Mouse (Mus musculus): ENCODE results near the gene Tbc1d2. TPM values are rescaled to one million over a fixed set of nuclear protein-coding genes. Genes with fewer than 3 reads are reported as not detected.

Gene Tbc1d2
- 1 to 10 TPM; 1.2 to 1.5 TPM for total RNA-seq (2021)

GRCm38 (mm10) chr4:46650086-46650753, at the start of gene Tbc1d2:
Gene Tbc1d2, minus strand, starts transcription at chr4:46650209.
- DNase-seq (ENCODE audit: low spot score): peak; percentile 86
- intact Hi-C loops (cut with DNase I): no loop called here

GRCm38 (mm10) chr4:46696467-46696866, 46.5 kb upstream of the Tbc1d2 start:
- intact Hi-C loops (cut with DNase I): no loop called here
- no peak for DNase-seq (ENCODE audit: low spot score)

- DNase-seq (ENCODE audit: low spot score): no peak
These were observed 40.6 kb upstream of the Tbc1d2 start for GRCm38 (mm10) chr4:46690565-46690964.

GRCm38 (mm10) chr4:46690023-46690420, 40.0 kb upstream of the Tbc1d2 start:
- intact Hi-C loops (cut with DNase I): no loop called here
- DNase-seq (ENCODE audit: low spot score): no peak

More at GRCm38 (mm10) chr4:46690565-46690964, 40.6 kb upstream of the Tbc1d2 start:
- intact Hi-C loops (cut with DNase I): no loop called here

- intact Hi-C loops (cut with DNase I): loop anchor here (1.0 to 10.0 kb wide), 4 partner anchors 331 to 715 kb away; no protein-coding TSS in a partner anchor
- no peak for DNase-seq (ENCODE audit: low spot score)
These were observed 39.5 kb upstream of the Tbc1d2 start for GRCm38 (mm10) chr4:46689397-46690022.

- intact Hi-C loops (cut with DNase I): loop anchor here (2.0 to 10.0 kb wide), 2 partner anchors 566 to 716 kb away; no protein-coding TSS in a partner anchor
- no peak for DNase-seq (ENCODE audit: low spot score)
These were observed 38.3 kb upstream of the Tbc1d2 start for GRCm38 (mm10) chr4:46688213-46688832.

GRCm38 (mm10) chr4:46684160-46684559, 34.2 kb upstream of the Tbc1d2 start:
- intact Hi-C loops (cut with DNase I): loop anchor here (10.0 kb wide), 1 partner anchor 721 kb away; no protein-coding TSS in a partner anchor
- no peak for DNase-seq (ENCODE audit: low spot score)

- intact Hi-C loops (cut with DNase I): no loop called here
These were observed 26.6 kb upstream of the Tbc1d2 start for GRCm38 (mm10) chr4:46676646-46677045.

GRCm38 (mm10) chr4:46675992-46676391, 26.0 kb upstream of the Tbc1d2 start:
- intact Hi-C loops (cut with DNase I): no loop called here

More at GRCm38 (mm10) chr4:46676646-46677045, 26.6 kb upstream of the Tbc1d2 start:
- DNase-seq (ENCODE audit: low spot score): no peak

GRCm38 (mm10) chr4:46675272-46675785, 25.3 kb upstream of the Tbc1d2 start:
- intact Hi-C loops (cut with DNase I): no loop called here
- DNase-seq (ENCODE audit: low spot score): no peak

More at GRCm38 (mm10) chr4:46675992-46676391, 26.0 kb upstream of the Tbc1d2 start:
- DNase-seq (ENCODE audit: low spot score): no peak

- intact Hi-C loops (cut with DNase I): no loop called here
- DNase-seq (ENCODE audit: low spot score): no peak
These were observed 18.6 kb upstream of the Tbc1d2 start for GRCm38 (mm10) chr4:46668620-46669019.

- DNase-seq (ENCODE audit: low spot score): no peak
These were observed 16.4 kb upstream of the Tbc1d2 start for GRCm38 (mm10) chr4:46666420-46666819.

GRCm38 (mm10) chr4:46665371-46665774, 15.4 kb upstream of the Tbc1d2 start:
- intact Hi-C loops (cut with DNase I): no loop called here
- no peak for DNase-seq (ENCODE audit: low spot score)

More at GRCm38 (mm10) chr4:46666420-46666819, 16.4 kb upstream of the Tbc1d2 start:
- intact Hi-C loops (cut with DNase I): no loop called here

GRCm38 (mm10) chr4:46664123-46665009, 14.4 kb upstream of the Tbc1d2 start:
- peak; percentile 45 for DNase-seq (ENCODE audit: low spot score)
- intact Hi-C loops (cut with DNase I): no loop called here

- DNase-seq (ENCODE audit: low spot score): no peak
- intact Hi-C loops (cut with DNase I): no loop called here
These were observed 11.4 kb upstream of the Tbc1d2 start for GRCm38 (mm10) chr4:46661433-46661832.

GRCm38 (mm10) chr4:46658946-46659345, 8.9 kb upstream of the Tbc1d2 start:
- intact Hi-C loops (cut with DNase I): loop anchor here (5.0 kb wide), 2 partner anchors 162 to 272 kb away; partner anchors contain the start of gene Trmo
- no peak for DNase-seq (ENCODE audit: low spot score)

- no peak for DNase-seq (ENCODE audit: low spot score)
- intact Hi-C loops (cut with DNase I): loop anchor here (1.0 to 5.0 kb wide), 3 partner anchors 46 to 270 kb away; partner anchors contain the start of gene Trmo
These were observed 7.1 kb upstream of the Tbc1d2 start for GRCm38 (mm10) chr4:46657116-46657515.

- intact Hi-C loops (cut with DNase I): loop anchor here (5.0 kb wide), 2 partner anchors 159 to 269 kb away; partner anchors contain the start of gene Trmo
- DNase-seq (ENCODE audit: low spot score): no peak
These were observed 5.9 kb upstream of the Tbc1d2 start for GRCm38 (mm10) chr4:46655956-46656355.

GRCm38 (mm10) chr4:46655298-46655697, 5.3 kb upstream of the Tbc1d2 start:
- DNase-seq (ENCODE audit: low spot score): no peak
- intact Hi-C loops (cut with DNase I): loop anchor here (5.0 kb wide), 2 partner anchors 158 to 268 kb away; partner anchors contain the start of gene Trmo
